ENCODE assay signal across 21 mouse cellular contexts in genomic region chr1:123573713-123574112, GRCm38 (mm10).
DNase-seq lines count a peak whose midpoint lies in the region; ATAC-seq lines count a peak whose summit lies in the region.
"Had no signal": no experiment of that assay in that cellular context is flagged by ENCODE, and none has a peak within 500 bp of the region (broad histone marks: within the 10 kb centered on the region; RNA-seq: fewer than 3 reads in every experiment).

No protein-coding gene starts in this region.

- no peak overlapping the region for H3K9ac ChIP-seq in kidney, embryonic 15.5 days
- H3K9ac ChIP-seq in midbrain, embryonic 15.5 days: no peak overlapping the region
- H3K9ac ChIP-seq: embryonic facial prominence, embryonic 12.5 days; forebrain, embryonic 13.5 days; forebrain, embryonic 15.5 days; forebrain, postnatal 0 days had no signal

- H3K27ac ChIP-seq in kidney, embryonic 15.5 days: no peak overlapping the region
- no peak overlapping the region for H3K27ac ChIP-seq in midbrain, embryonic 15.5 days
- H3K27ac ChIP-seq: embryonic facial prominence, embryonic 10.5 days; embryonic facial prominence, embryonic 12.5 days; forebrain, embryonic 13.5 days; forebrain, embryonic 15.5 days had no signal

- WGBS in kidney, embryonic 15.5 days: 69% methylated on average over 1 of the region's 1 CpGs
- WGBS in midbrain, embryonic 15.5 days: 81% methylated on average over 1 of the region's 1 CpGs

- no peak overlapping the region for H3K4me3 ChIP-seq in kidney, embryonic 15.5 days (replicated peaks)
- no peak overlapping the region for H3K4me3 ChIP-seq in midbrain, embryonic 15.5 days
- H3K4me3 ChIP-seq: embryonic facial prominence, embryonic 10.5 days; embryonic facial prominence, embryonic 12.5 days; forebrain, embryonic 13.5 days; forebrain, embryonic 15.5 days had no signal

- H3K4me1 ChIP-seq in kidney, embryonic 15.5 days: no peaks in the 10 kb centered on the region
- no peaks in the 10 kb centered on the region for H3K4me1 ChIP-seq in midbrain, embryonic 15.5 days
- H3K4me1 ChIP-seq: embryonic facial prominence, embryonic 10.5 days; embryonic facial prominence, embryonic 12.5 days; forebrain, embryonic 13.5 days; forebrain, embryonic 15.5 days had no signal

- peak; percentile 70 for ATAC-seq in kidney, embryonic 15.5 days (replicated peaks; ENCODE audit: low FRiP score)
- ATAC-seq in midbrain, embryonic 15.5 days (replicated peaks): no peak
- ATAC-seq: forebrain, embryonic 13.5 days; forebrain, embryonic 15.5 days; forebrain, postnatal 0 days; Patski had no signal

- intact Hi-C loops in gastrocnemius, postnatal 36 days (cut with DNase I): no loop called here

- H3K4me2 ChIP-seq in kidney, embryonic 15.5 days: no peak overlapping the region
- no peak overlapping the region for H3K4me2 ChIP-seq in midbrain, embryonic 15.5 days
- H3K4me2 ChIP-seq: embryonic facial prominence, embryonic 12.5 days; forebrain, embryonic 13.5 days; forebrain, embryonic 15.5 days had no signal

- no peaks in the 10 kb centered on the region for H3K9me3 ChIP-seq in kidney, embryonic 15.5 days (replicated peaks)
- H3K9me3 ChIP-seq in midbrain, embryonic 15.5 days: no peaks in the 10 kb centered on the region
- H3K9me3 ChIP-seq: embryonic facial prominence, embryonic 10.5 days; embryonic facial prominence, embryonic 12.5 days; forebrain, embryonic 13.5 days; forebrain, embryonic 15.5 days had no signal

- H3K36me3 ChIP-seq in kidney, embryonic 15.5 days: no peaks in the 10 kb centered on the region
- H3K36me3 ChIP-seq in midbrain, embryonic 15.5 days (replicated peaks): no peaks in the 10 kb centered on the region
- H3K36me3 ChIP-seq: embryonic facial prominence, embryonic 10.5 days; embryonic facial prominence, embryonic 12.5 days; forebrain, embryonic 15.5 days; G1E had no signal

- H3K27me3 ChIP-seq in kidney, embryonic 15.5 days: no peaks in the 10 kb centered on the region
- H3K27me3 ChIP-seq in midbrain, embryonic 15.5 days (replicated peaks): no peaks in the 10 kb centered on the region
- H3K27me3 ChIP-seq: embryonic facial prominence, embryonic 12.5 days; forebrain, embryonic 13.5 days; forebrain, embryonic 15.5 days; Patski had no signal

- DNase-seq in kidney, adult 11 months: no peak
- peak; percentile 13 for DNase-seq in ES-CJ7 (ENCODE audit: low read depth, low spot score)
- DNase-seq in R1 (ENCODE audit: low read depth, low spot score): peak; percentile 4
- DNase-seq in gastrocnemius, postnatal 36 days: no peak
- DNase-seq: adrenal gland, adult 2 months; adrenal gland, postnatal 10 days; adrenal gland, postnatal 25 days; cerebellum, adult 11-12 months; cerebellum, adult 2 months; cerebellum, adult 9-10 months; cerebellum, postnatal 10 days; cerebellum, postnatal 25 days; forebrain, postnatal 0 days had no signal

Comparison
In these comparisons a context has a peak if more than half of its experiments do, and no peak if none do; other contexts are left out.
1. DNase-seq: peak in ES-CJ7 (single experiment) and R1 (single experiment); none in kidney, adult 11 months (single experiment) and gastrocnemius, postnatal 36 days (0 of 2).